Mouse (Mus musculus) liver, adult 2 months (tissue): ENCODE measurements at regions not wholly inside any gene's neighbourhood (a gene's known extent, or its start where the extent isn't known, plus 50 kb on each side); places are given as distances from the start of the nearest gene placed in this dataset.

ENCODE experiments used
- CTCF ChIP-seq: fragments of 200-500 bp; IDR thresholded peaks from 2 replicates; pipeline ENCODE4 v1.5.1; 2011; ENCODE audit warnings: low read depth, low read length, control low read depth
- POLR2A ChIP-seq: fragments of 200-500 bp; IDR thresholded peaks from 2 replicates; pipeline ENCODE4 v1.6.1; 2011; ENCODE audit warnings: low read length, control low read depth; ENCODE audit not compliant: insufficient read depth; ENCODE audit errors: extremely low read depth

DNA sequence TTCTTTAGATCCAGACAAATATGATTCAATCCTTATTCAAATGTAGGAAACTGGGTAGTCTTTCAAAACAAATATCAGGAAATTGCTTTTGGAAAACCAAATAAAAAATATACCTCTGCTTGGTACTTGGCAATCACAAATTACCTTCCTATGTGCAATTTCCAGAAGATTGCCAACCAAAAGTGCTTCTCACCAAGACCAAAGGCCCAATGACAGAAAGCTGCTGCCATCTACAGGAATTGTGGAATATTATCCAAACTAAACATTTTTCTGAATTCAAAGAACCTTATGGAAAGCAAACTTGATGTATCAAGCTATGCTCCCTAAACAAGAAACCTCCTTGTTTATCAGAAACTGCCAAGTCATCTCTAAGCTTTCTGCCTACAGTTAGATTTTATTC, 169.1 kb upstream of the Hsf2 start:
- TF ChIP-seq POLR2A (no peak), CTCF (peak; percentile 28; the same call in 1 of the 2 replicates)
